Mouse (Mus musculus): ENCODE results near the gene Atp6v1b1. TPM values are rescaled to one million over a fixed set of nuclear protein-coding genes. Genes with fewer than 3 reads are reported as not detected.

Gene Atp6v1b1
- polyA plus RNA-seq (2015; fragmentation: Nextera tagmentation; extraction: Ambion mirVana), result not detected in 2 replicates

DNA sequence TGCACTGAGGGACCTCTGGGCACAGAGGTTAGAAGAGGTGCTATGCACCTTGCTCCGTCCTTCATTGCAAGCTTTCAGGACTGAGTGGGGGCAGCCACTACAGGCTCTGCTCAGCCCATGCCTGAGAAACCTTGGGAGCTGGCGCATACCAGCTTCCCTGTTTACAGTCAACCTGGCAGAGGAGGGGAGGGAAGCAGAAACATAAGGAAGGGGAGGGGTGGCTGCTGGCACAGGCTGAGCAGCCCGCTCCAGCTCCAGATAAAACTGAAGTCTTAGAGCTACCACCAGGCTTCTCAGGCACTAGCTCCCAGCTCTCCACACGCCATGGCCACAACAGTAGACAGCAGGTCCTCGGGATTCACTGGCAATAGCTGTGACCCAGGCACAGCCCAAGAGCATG lies at the start of gene Atp6v1b1:
TSS of gene Atp6v1b1 (plus strand) at position 230 of the 400 bp plus-strand sequence.
- no peak within 1 kb of the TSS for H3K4me3 ChIP-seq (ENCODE audit: low read depth, low read length)

DNA sequence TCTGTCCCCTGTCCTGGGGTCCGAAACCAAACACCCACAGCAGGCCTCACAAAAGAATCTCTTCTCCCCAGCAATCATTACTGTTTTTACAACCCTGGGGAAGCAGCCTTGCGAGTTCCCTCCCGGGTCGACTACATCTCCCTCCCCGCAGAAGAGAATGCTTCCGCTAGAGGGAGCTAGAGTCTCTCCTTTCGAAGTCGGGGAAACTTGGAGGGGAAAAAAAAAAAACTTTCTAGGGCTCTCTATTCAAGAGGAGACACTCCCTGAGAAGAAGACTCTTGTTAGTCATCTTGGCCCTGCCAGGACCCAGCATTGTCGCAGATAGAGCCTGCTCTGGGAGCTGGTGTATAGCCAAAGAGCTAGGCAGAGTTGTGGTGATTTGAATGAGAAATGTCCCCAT lies 49.0 kb upstream of the Atp6v1b1 start:
- H3K27me3 ChIP-seq (ENCODE audit: control insufficient read depth, insufficient read depth, low read depth, low read length), result peaks cover 84% of the 10 kb centered on the region
- H3K36me3 ChIP-seq (ENCODE audit: control insufficient read depth, insufficient read depth, low read length), result no peaks in the 10 kb centered on the region
- H3K9me3 ChIP-seq (replicated peaks; ENCODE audit: control insufficient read depth, low read length, poor library complexity, severe bottlenecking), result no peaks in the 10 kb centered on the region
- H3K4me3 ChIP-seq (ENCODE audit: low read depth, low read length), result no peak overlapping the region
- no peak overlapping the region for H3K4me2 ChIP-seq (ENCODE audit: low read length)
- ATAC-seq, result no peak
- H3K4me1 ChIP-seq (ENCODE audit: control insufficient read depth, insufficient read depth, low read length), result no peaks in the 10 kb centered on the region
- no peak overlapping the region for H3K9ac ChIP-seq (ENCODE audit: low read depth, low read length)
- WGBS, result under 1% methylated on average over 9 of the region's 9 CpGs
- H3K27ac ChIP-seq (ENCODE audit: low read length), result no peak overlapping the region

More for the DNA sequence above, at the start of gene Atp6v1b1:
- Histone ChIP-seq H3K4me2 (ENCODE audit: low read length) (no peak within 1 kb of the TSS), H3K9me3 (replicated peaks; ENCODE audit: control insufficient read depth, low read length, poor library complexity, severe bottlenecking) (no peaks in the 10 kb centered on the region), H3K36me3 (ENCODE audit: control insufficient read depth, insufficient read depth, low read length) (no peaks in the 10 kb centered on the region), H3K9ac (ENCODE audit: low read depth, low read length) (no peak within 1 kb of the TSS), H3K27me3 (ENCODE audit: control insufficient read depth, insufficient read depth, low read depth, low read length) (no peaks in the 10 kb centered on the region), H3K27ac (ENCODE audit: low read length) (no peak within 1 kb of the TSS), H3K4me1 (ENCODE audit: control insufficient read depth, insufficient read depth, low read length) (no peaks in the 10 kb centered on the region)
- WGBS, result 59% methylated on average over 5 of the region's 5 CpGs
- no peak for ATAC-seq

DNA sequence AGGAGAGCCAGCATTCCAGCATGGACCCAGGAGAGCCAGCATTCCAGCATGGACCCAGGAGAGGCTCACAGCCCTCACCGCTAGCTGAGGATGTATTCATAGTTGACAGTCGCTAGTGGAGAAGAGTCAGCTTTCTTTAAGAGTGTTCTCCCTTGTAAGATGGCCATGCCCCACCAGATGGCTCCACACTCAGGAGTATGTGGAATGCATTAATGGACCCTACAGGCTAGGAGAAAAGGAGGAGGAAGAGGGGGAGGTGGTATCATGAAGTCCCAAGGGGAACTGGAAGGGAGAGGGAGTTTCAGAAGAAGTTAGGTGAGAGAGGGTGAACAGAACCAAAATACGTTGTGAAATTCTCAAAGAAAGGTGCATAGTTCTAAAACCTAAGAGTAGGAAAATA lies 47.1 kb upstream of the Atp6v1b1 start:
- Histone ChIP-seq H3K4me3 (ENCODE audit: low read depth, low read length) (no peak overlapping the region), H3K27me3 (ENCODE audit: control insufficient read depth, insufficient read depth, low read depth, low read length) (peaks cover 91% of the 10 kb centered on the region), H3K4me2 (ENCODE audit: low read length) (no peak overlapping the region), H3K36me3 (ENCODE audit: control insufficient read depth, insufficient read depth, low read length) (no peaks in the 10 kb centered on the region), H3K4me1 (ENCODE audit: control insufficient read depth, insufficient read depth, low read length) (no peaks in the 10 kb centered on the region), H3K9ac (ENCODE audit: low read depth, low read length) (no peak overlapping the region), H3K27ac (ENCODE audit: low read length) (no peak overlapping the region), H3K9me3 (replicated peaks; ENCODE audit: control insufficient read depth, low read length, poor library complexity, severe bottlenecking) (no peaks in the 10 kb centered on the region)
- WGBS, result 4% methylated on average over 3 of the region's 3 CpGs
- no peak for ATAC-seq

DNA sequence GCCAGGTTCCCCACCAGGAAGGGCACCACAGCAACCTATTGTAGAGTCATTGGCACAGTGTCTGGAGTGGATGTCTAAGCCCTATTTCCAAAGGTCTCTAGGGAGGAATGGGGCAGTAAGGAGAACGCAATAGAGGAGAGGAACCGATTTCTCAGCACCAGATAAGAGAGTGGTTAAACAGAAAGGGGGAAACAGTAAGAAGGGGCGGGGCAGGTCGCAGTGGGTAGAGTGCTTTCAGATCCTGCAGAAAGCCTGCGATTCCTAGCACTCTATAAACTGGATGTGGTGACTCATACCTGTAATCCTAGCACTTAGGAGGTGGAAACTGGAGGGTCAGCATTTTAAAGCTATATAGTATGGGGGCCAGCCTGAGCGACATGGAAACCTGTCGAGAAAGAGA lies 46.1 kb upstream of the Atp6v1b1 start:
- H3K4me2 ChIP-seq (ENCODE audit: low read length), result no peak overlapping the region
- WGBS, result under 1% methylated on average over 7 of the region's 7 CpGs

DNA sequence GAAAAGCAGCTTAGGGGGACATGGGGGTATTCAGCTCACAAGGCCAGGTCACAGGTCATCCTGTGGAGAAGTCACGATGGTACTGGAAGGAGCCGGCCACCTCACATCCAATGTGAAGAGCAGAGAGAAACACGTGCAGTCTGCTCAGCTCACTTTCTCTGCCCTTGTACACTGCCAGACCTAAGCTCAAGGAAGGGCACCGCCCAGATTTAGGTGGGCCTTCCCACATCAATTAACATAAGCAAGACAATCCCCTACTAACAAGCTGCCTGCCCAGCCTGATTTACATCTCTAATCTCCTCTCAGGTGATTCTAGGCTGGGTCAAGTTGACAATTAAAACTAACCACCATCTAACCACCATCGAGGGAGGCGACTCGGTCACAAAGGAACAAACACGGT lies 44.9 kb upstream of the Atp6v1b1 start:
- Histone ChIP-seq H3K9me3 (replicated peaks; ENCODE audit: control insufficient read depth, low read length, poor library complexity, severe bottlenecking) (no peaks in the 10 kb centered on the region), H3K36me3 (ENCODE audit: control insufficient read depth, insufficient read depth, low read length) (no peaks in the 10 kb centered on the region), H3K4me3 (ENCODE audit: low read depth, low read length) (no peak overlapping the region), H3K4me2 (ENCODE audit: low read length) (no peak overlapping the region), H3K9ac (ENCODE audit: low read depth, low read length) (no peak overlapping the region), H3K27ac (ENCODE audit: low read length) (no peak overlapping the region), H3K4me1 (ENCODE audit: control insufficient read depth, insufficient read depth, low read length) (no peaks in the 10 kb centered on the region), H3K27me3 (ENCODE audit: control insufficient read depth, insufficient read depth, low read depth, low read length) (peaks cover 77% of the 10 kb centered on the region)
- ATAC-seq, result no peak
- 2% methylated on average over 8 of the region's 8 CpGs for WGBS

More for the DNA sequence above, 46.1 kb upstream of the Atp6v1b1 start:
- peaks cover 85% of the 10 kb centered on the region for H3K27me3 ChIP-seq (ENCODE audit: control insufficient read depth, insufficient read depth, low read depth, low read length)
- H3K27ac ChIP-seq (ENCODE audit: low read length), result no peak overlapping the region
- no peaks in the 10 kb centered on the region for H3K4me1 ChIP-seq (ENCODE audit: control insufficient read depth, insufficient read depth, low read length)
- no peak overlapping the region for H3K9ac ChIP-seq (ENCODE audit: low read depth, low read length)
- H3K4me3 ChIP-seq (ENCODE audit: low read depth, low read length), result no peak overlapping the region
- ATAC-seq, result no peak
- no peaks in the 10 kb centered on the region for H3K36me3 ChIP-seq (ENCODE audit: control insufficient read depth, insufficient read depth, low read length)
- no peaks in the 10 kb centered on the region for H3K9me3 ChIP-seq (replicated peaks; ENCODE audit: control insufficient read depth, low read length, poor library complexity, severe bottlenecking)

DNA sequence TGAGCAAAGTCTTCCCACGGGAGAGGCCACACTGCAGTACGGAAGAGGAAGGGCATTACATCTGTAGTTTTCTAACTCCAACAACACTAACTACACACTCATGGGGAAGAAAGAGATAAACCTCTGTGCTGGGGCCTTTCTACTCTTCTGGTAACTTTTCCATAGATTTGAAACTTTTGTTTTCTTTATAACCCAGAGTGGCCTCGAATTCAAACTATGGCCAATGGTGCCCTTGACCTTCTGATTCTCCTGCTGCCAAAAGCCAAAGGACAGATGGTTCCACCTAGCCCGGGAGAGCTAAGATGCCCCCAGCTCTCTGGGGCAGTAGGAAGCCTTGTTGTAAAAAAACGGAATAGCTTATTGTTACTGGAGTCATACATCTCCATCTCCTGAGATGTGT lies 42.8 kb upstream of the Atp6v1b1 start:
- Histone ChIP-seq H3K9me3 (replicated peaks; ENCODE audit: control insufficient read depth, low read length, poor library complexity, severe bottlenecking) (no peaks in the 10 kb centered on the region), H3K36me3 (ENCODE audit: control insufficient read depth, insufficient read depth, low read length) (no peaks in the 10 kb centered on the region), H3K4me3 (ENCODE audit: low read depth, low read length) (no peak overlapping the region), H3K4me1 (ENCODE audit: control insufficient read depth, insufficient read depth, low read length) (no peaks in the 10 kb centered on the region), H3K27ac (ENCODE audit: low read length) (no peak overlapping the region), H3K27me3 (ENCODE audit: control insufficient read depth, insufficient read depth, low read depth, low read length) (peaks cover 68% of the 10 kb centered on the region), H3K4me2 (ENCODE audit: low read length) (no peak overlapping the region), H3K9ac (ENCODE audit: low read depth, low read length) (no peak overlapping the region)
- no peak for ATAC-seq
- 6% methylated on average over 5 of the region's 5 CpGs for WGBS

DNA sequence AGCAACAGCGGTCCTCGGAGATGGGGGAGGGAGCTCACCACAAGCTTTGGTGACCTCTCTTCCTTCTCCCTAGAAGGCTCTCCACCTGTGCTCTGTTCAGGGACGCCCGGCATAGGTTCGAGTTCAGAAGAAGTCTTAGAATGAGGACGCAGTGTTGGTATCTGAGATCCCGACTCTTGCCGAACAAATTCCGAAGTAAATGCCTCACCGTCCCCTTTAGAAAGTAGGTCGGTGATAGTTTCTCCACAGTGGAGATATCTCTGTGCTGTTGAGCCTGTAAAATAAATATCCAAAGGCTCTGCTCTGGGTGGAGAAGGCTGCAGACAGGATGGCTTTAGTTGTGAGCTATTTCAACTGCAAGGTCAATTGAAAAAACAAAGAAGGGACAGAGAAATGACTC lies 41.8 kb upstream of the Atp6v1b1 start:
- Histone ChIP-seq H3K4me3 (ENCODE audit: low read depth, low read length) (no peak overlapping the region), H3K4me1 (ENCODE audit: control insufficient read depth, insufficient read depth, low read length) (no peaks in the 10 kb centered on the region), H3K27me3 (ENCODE audit: control insufficient read depth, insufficient read depth, low read depth, low read length) (peaks cover 68% of the 10 kb centered on the region), H3K9me3 (replicated peaks; ENCODE audit: control insufficient read depth, low read length, poor library complexity, severe bottlenecking) (no peaks in the 10 kb centered on the region), H3K9ac (ENCODE audit: low read depth, low read length) (no peak overlapping the region), H3K36me3 (ENCODE audit: control insufficient read depth, insufficient read depth, low read length) (no peaks in the 10 kb centered on the region), H3K27ac (ENCODE audit: low read length) (no peak overlapping the region), H3K4me2 (ENCODE audit: low read length) (no peak overlapping the region)
- under 1% methylated on average over 11 of the region's 11 CpGs for WGBS
- ATAC-seq, result no peak

DNA sequence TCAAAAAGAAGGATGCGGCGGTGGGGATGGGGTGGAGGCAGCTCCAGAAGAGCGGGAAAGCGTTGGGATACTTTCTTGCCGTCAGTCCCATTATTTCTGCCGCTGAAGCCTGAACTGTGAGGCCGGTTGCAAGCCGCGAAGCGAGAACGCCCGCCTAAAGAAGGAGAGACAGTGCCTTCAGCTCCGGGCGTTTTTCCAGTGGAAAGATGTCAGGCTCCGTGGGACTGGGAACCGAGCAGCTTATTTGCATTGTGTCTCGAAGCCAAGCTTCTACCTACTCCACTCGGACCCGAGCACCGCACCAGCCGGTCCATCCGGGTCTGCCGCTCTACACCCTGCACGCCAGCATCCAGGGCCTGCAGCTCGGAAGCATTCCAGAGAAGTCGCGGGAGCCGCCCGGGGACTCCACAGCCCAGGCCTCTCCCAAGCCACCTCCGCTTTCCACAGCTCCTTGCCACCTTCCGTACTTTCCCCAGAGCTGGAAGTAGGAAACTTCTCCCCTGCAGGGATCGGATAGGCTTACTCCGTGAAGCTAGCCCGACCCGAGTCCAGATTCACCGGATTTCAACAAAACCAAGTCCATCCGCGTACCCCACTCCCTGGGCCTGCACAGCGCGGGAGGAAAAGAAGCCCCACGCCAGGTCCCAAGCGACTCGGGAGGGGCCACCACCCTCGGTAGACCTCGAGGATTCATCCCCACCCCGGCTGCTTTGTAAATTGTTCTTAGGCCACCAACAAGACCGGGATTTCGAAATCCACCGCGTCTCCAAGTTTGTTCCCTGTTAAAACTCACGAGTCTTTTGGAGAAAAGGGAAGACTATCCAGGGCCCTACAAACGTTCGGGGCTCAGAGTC lies 40.4 kb upstream of the Atp6v1b1 start:
- H3K4me1 ChIP-seq (ENCODE audit: control insufficient read depth, insufficient read depth, low read length), result no peaks in the 10 kb centered on the region
- H3K4me3 ChIP-seq (ENCODE audit: low read depth, low read length), result no peak overlapping the region
- no peak overlapping the region for H3K4me2 ChIP-seq (ENCODE audit: low read length)
- ATAC-seq, result no peak
- H3K27ac ChIP-seq (ENCODE audit: low read length), result no peak overlapping the region
- H3K9me3 ChIP-seq (replicated peaks; ENCODE audit: control insufficient read depth, low read length, poor library complexity, severe bottlenecking), result no peaks in the 10 kb centered on the region
- 1% methylated on average over 53 of the region's 53 CpGs for whole genome bisulfite sequencing
- H3K36me3 ChIP-seq (ENCODE audit: control insufficient read depth, insufficient read depth, low read length), result no peaks in the 10 kb centered on the region
- H3K27me3 ChIP-seq (ENCODE audit: control insufficient read depth, insufficient read depth, low read depth, low read length), result peaks cover 68% of the 10 kb centered on the region
- H3K9ac ChIP-seq (ENCODE audit: low read depth, low read length), result no peak overlapping the region

DNA sequence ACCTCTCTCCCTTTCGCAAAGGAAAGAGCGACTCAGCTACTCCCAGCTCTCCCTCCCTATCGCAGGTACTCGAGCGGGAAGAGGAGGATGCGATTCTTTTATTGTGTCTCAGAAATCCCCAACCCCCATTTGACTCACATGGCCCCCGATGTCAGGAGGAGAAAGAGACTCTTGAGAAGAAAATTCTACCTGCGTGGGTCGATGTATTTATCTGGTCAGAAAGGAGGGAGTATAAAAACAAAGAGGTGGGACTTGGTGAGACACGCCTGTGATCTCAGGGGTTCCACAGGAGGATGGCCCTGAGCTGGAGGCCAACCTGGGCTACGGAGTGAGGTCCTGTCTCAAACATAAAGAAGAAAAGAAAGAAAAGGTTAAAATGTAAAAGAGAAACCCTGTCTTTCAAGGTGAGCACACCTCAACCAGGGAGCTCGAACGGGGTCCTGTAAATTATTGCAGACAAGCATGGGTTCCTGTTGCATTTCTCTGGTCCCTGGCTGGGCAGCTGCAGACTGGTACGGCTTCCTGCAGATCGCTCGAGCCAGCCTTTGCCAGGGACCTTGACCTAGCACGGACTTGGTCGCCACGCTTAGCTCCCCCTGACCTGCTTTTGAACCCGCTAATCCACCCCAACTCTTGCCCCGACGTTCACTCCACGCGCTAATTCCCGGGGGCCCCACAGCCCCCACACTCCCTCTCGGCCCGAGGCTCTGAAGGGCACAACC lies 39.6 kb upstream of the Atp6v1b1 start:
- under 1% methylated on average over 27 of the region's 27 CpGs for WGBS
- Histone ChIP-seq H3K9ac (ENCODE audit: low read depth, low read length) (no peak overlapping the region), H3K36me3 (ENCODE audit: control insufficient read depth, insufficient read depth, low read length) (no peaks in the 10 kb centered on the region), H3K9me3 (replicated peaks; ENCODE audit: control insufficient read depth, low read length, poor library complexity, severe bottlenecking) (no peaks in the 10 kb centered on the region), H3K27me3 (ENCODE audit: control insufficient read depth, insufficient read depth, low read depth, low read length) (peaks cover 68% of the 10 kb centered on the region), H3K4me1 (ENCODE audit: control insufficient read depth, insufficient read depth, low read length) (no peaks in the 10 kb centered on the region), H3K27ac (ENCODE audit: low read length) (no peak overlapping the region), H3K4me3 (ENCODE audit: low read depth, low read length) (no peak overlapping the region), H3K4me2 (ENCODE audit: low read length) (no peak overlapping the region)
- ATAC-seq, result no peak

Data from midbrain, embryonic 16.5 days (tissue).